Mouse (Mus musculus): ENCODE data around the gene Ttl.

Ttl gene

DNA sequence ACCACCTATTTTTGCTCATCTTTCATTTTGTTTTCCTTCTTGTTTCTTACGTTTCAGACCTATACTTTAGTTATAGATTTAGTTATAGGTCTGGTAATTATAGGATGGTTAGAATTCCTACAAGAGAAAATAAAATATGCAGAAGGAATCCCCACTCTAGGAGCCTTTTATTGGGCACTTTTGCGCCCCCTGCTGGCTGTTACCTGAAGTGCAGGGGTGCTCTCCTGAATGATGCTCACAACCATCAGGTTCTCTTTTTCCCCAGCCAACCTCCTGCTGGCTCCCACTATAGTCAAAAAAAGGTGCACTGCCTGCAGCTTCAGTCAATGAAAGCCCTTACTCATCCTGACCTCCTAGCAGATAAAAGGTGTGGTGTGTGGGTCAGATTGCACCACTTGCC lies 19.2 kb downstream of the Ttl start:
- DNase-seq (ENCODE audit: low spot score), result peak; percentile 29

DNA sequence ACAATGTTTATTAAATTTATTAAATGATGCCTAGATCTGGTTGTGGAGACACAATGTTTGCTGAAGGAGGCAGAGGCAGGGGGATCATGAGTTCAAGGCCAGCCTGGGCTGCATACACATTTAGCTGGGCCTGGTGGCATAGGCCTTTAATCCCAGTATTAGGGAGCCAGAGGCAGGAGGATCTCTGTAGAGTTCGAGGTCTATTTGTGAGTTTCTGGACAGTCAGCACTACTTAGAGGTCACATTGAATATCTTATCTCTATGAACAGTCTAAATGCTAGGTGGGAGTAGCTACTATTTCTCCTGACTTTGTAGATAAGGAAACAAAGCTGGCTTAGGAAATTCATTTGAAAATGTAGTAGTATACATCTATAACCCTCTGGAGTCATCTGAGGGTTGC lies 21.8 kb downstream of the Ttl start:
- DNase-seq (ENCODE audit: low spot score), result no peak

DNA sequence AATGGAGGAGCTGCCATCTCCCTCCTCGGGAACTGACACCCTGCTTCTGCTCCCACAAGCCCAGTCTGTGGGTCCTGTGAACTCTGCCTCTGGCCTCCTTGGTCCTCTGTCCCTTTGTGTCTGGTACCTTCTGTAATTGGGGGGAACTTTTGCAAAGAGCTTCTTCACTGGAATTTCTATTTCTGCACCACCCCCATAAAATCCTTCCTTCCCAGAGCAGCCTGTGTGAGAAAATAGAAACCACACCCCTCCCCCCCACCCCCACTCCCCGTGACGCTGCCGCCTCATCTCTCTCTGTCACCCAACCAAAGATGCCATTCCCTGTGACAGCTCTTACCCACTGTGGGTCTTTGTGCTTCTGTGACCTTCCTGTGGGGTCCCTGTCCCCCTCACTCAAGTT lies 24.6 kb downstream of the Ttl start:
- no peak for DNase-seq (ENCODE audit: low spot score)

DNA sequence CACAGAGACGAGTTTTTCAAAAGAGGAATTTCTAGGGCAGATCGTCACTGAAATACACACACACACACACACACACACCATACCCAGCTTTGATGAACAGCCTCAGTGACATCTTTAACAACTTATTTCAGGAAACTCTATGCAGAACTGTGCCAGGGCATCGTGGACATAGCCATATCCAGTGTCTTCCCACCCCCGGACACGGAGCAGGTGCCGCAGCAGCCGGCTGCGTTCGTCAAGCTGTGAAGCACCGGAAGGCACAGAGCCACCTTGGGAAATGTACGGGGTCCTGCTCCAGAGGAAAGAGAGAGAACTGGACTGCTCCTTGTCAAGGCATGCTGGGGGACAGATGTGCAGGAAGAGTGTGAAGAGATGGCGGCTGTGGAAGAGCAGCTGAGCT lies 27.1 kb downstream of the Ttl start:
- DNase-seq (ENCODE audit: low spot score), result no peak

DNA sequence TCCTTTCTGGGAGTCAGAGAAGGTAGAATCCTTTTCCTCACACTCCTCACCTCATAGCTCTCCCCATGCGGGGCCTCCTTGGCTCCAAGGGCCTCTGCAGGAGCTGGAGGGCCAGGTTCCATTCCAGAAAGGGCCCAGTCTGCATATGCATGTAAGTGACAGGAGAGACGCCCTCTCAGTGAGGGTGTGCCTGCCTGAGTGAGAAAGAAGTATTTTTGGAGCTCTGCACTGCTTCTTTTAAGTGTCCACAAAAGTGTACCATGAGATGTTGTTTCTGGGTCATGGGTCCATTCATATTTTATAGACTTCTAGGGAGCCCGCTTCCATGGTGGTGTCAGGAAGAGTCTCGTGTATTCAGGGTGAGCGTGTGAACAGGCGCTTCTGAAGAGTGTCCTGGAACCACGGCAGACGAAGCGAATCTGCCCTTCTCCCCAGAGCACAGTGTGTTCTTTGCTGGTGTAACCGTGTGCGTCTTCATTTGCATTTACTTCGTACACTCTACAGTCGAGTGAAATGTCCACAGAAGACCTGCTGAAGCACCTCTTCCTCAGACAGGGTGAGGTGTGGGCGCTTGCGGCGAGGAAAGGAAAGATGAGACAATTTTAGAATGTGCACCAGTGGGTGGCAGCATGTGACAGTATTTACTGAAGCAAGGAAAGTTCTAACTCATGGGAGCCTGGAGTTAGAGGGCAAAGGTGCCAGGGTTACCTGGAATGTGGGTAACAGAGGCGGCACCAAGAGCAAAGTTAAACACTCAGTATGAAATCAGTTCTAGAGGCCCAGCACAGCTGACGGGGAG lies 28.4 kb downstream of the Ttl start:
- no peak for DNase-seq (ENCODE audit: low spot score)

DNA sequence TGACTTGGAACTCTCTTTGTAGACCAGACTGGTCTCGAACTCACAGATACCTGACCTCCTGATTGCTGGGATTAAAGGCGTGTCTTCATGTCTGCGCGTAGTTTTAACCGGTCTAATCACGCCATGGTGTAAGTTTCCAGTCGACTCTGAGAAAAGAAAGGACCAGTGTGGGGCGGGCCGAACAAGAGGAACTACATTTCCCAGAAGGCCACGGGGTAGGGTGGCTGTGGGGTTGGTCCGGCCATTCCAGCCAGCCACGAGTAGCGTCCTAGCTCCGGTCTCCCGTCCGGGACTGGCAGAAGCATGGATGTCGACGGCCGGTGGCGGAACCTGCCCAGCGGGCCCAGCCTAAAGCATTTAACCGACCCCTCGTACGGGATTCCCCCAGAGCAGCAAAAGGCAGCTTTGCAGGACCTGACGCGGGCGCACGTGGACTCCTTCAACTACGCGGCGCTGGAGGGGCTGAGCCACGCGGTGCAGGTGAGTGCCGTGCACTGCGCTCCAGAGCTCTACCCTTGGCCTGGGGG lies 35.1 kb downstream of the Ttl start, which contains the start of gene Polr1b:
Gene Polr1b, plus strand, starts transcription at position 212 of the 527 bp plus-strand sequence.
- DNase-seq (ENCODE audit: low spot score), result peak; percentile 79

DNA sequence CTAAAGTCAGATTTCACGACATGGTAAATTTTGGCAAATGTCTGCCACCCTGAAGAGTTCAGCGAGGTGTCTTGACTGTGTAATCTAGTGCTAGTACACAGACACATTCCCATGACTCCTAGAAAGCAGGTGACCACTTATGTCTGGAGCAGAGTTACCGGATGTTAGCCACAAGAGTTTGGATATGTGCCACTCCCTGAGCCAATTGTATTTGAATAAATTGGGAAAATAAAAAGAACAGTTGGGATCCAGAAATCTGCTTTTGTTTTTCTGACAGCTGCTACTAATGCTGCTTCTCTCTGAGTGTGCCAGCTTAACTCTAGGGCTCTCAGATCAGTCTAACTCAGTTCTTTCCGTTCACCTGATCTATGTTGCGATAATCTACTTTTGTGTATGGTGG lies 47.2 kb downstream of the Ttl start:
- no peak for DNase-seq (ENCODE audit: low spot score)

DNA sequence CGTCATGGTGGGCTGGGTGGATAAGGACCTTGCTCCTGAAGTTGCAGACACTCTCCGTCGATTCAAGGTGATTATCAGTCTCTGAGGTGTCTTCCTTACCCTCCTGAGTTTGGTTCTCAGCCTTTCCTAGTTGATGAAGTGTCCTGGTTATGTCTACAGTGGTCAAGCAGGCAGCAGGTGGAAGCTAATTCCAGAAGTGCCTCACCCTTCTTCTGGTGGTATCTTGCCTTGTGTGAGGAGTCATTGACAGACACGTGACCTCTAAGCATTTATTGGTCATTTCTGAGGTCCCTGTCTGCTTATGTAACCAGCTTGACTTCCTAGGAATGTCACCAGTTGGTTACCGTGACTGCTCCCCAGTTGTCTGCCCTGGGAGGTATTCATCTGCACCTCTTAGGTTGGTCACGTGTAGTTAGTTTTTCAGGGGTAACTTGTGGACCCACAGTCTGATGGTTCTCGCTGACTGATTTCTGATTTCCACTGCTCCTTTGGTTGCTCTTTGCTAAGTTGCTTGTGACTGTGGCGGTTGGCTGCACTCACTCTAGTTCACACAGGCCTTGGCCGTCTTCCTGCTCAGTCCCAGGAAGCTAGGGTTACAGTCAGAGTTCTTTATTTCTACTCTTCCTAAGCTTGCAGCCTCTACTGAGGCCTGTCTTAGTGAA lies 50.1 kb downstream of the Ttl start:
- DNase-seq (ENCODE audit: low spot score), result no peak

DNA sequence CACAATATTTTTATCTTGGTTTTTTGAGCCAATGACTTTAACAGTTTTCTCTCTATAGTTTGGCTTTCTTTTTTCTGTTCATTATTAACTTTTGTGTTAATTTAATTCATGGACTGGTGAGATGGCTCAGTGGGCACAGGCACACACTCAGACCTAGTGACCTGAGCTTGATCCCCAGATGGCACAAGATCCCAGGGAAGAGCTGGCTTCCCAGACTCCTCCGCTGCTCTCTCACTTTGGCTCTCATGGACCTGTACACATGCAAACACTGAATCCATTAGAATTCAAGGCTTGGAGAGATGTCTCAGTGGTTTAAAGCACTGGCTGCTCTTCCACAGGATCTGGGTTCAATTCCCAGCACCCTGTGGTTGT lies 50.6 kb downstream of the Ttl start:
- no peak for DNase-seq (ENCODE audit: low spot score)

DNA sequence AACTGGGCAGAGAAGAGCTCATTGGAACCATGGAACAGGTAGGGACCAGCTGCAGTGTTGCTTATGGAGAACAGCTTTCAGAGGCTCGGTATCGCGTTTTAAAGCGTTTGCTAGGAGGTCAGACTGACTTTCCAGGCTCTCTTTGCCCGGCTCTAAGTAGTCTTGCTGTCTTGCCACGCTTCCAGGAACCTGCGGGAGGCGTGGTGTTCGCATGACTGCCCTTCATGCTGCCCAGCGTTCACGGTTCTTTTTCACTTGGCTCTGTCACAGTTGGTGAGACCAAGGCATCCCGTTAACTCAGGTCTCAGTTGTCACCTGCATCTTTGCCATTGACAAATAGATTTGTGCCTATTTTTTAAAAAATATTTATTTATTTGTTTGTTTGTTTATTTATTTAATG lies 52.3 kb downstream of the Ttl start:
- no peak for DNase-seq (ENCODE audit: low spot score)

DNA sequence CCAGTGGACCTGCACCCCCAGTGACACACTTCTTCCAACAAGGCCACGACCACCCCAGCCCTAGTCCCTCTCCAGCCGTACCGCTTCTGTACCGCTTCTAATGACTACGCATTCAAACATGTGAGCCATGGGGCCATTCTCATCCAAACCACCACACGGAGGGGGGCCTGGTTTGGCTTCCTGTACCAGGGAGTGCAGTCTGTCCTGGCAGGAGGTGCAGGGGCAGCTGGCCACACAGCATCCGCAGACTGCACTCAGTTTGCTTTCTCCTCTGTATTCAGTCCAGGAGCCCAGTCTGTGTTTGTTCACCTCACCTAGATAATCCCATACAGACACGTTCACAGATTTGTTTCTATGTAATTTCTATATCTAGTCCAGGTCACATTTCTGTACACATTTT lies 56.2 kb downstream of the Ttl start:
- DNase-seq (ENCODE audit: low spot score), result no peak

DNA sequence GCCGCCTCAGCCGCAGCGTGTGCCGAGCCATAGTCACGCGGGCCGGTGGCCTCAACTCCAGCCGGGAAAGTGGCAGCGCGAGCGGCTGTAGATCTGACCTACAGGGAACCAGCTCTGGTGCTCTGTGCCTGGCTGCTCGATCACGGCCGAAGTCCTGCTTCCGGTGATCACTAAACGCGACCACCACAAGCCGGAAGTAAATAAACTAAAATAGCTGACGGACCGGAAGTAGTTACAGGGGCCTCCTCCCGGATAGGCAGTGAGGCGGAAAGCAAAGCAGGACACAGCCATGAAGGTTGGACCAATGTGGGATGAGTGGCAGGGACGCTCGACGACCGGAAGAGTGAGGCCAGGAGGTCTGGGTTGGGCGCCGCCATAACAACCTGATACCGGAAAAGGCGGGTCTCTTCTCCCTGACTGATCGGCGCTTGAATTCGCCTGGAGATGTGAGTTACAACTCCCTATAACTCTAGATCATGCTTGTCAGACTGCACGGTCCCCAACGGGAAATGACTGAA lies 63.7 kb downstream of the Ttl start, which contains the start of gene Chchd5:
Gene Chchd5, plus strand, starts transcription at position 289 of the 518 bp plus-strand sequence.
- peak; percentile 69 for DNase-seq (ENCODE audit: low spot score)

DNA sequence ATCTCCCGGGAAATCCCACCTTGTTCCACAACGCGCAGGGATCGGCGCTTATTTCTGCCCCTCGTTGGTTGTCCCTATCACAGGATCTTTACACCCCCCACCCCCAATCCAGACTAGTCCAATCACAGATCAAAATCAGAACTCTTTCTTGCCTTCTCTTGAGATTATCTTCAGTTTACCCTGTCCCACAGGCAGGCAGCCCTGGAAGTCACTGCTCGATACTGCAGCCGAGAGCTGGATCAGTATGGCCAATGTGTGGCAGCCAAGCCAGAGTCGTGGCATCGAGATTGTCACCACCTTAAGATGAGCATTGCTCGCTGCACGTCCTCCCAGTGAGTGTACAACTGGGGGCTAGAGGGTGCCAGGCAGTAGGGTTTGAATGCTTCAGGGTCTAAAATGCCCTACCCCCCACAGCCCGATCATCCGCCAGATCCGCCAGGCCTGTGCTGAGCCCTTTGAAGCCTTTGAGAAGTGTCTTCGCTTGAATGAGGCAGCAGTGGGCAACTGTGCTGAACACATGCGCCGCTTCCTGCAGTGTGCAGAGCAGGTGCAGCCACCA lies 64.3 kb downstream of the Ttl start:
- peak; percentile 13 for DNase-seq (ENCODE audit: low spot score)

DNA sequence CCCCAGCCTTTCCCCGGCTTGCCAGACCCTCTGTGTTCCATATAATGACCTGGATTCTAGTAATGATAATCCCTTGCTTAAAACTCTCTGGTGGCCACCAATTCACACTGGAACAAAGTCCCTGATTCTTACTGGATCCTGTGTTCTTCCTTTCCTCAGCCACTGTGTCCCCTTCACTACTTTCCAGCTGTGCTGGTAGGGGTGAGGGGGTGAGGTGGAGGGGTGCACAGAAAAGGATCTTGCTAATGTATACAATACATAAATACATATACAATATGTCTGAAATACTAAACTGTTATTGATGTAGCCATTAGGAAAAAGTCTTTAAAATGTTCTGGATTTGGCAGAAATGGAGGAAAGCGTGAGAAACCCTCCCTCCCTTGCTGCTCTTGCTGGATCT lies 65.0 kb downstream of the Ttl start:
- no peak for DNase-seq (ENCODE audit: low spot score)

DNA sequence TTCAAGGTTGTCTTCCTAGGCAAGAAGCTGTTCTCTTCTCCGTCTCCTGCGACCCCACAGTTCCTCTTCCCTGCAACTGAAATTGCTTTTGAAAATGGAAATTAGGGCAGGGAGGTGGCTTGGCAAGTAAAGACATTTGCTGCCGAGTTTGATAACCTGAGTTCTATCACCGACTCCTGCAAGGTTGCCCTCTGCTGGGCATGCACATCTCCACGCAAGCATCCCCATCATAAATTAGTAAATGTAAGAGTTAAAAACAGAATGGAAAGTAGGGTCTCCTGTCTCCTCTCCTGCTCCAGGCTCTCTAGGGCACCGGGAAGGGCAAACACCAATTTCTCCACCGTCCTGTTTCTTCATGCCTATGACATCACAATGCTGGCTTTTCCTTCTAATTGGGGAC lies 66.5 kb downstream of the Ttl start:
- DNase-seq (ENCODE audit: low spot score), result no peak

DNA sequence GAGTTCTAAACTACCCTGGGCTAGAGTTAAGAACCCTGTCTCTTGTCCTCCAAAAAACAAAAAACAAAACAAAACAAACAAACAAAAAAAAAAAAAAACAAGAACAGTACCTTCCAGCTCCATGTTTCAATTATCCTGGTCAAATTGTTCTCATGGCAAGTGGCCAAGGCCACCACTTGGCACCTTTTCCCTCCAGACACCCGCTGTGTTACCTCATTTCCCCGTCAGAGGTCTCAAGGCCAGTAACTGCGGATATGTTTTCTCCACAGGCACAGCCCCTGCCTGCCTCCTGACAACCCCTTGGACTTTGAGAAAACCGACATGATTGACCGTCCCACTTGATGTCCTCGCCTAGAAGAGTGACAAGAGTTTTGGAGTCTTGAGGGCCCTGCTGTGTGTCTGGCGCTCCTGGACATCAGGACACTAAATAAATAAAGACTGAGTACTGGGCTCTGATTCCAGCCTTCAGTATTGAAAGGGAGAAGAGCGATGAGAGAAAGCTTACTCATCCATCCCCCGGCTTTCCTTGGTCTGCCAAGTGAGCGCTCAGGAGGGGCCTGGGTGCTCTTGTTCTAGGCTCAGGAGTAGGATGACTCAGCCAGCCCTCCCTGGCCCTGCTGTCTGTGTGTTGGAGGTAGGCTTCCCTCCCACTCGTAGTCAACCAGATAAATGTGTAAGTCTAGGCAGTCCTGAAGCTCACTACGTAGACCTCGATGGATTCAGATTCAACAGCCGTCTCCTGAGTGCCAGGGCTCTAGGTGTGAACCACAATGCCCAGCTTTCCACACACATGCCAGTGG lies 67.5 kb downstream of the Ttl start:
- no peak for DNase-seq (ENCODE audit: low spot score)

DNA sequence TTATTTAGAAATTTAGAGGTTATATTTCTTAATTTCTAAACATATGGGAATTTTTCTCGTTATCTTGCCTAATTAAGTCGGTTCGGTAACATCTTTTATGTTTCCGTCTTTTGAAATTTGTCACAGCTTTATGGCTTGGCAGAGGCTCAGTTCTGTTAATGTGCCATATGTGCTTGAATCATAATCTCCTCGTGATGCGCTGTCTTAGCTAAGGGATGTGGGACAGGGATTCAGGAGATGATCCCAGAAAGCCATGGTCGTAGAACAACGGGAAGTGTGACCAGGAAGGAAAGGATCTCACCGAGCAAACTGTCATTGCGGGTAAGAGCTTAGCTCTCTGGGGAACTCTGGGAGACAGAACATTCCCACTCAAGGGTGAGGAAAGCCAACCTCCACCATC lies 74.2 kb downstream of the Ttl start:
- DNase-seq (ENCODE audit: low spot score), result no peak
